Mouse (Mus musculus): ENCODE measurements at regions not wholly inside any gene's neighbourhood (a gene's known extent, or its start where the extent isn't known, plus 50 kb on each side); places are given as distances from the start of the nearest gene placed in this dataset.

- H3K4me2 ChIP-seq (replicated peaks; ENCODE audit: low read depth, low read length) = no peak overlapping the region
- no peak overlapping the region for H3K4me3 ChIP-seq (ENCODE audit: low read length)
- H3K27me3 ChIP-seq (ENCODE audit: control insufficient read depth, insufficient read depth, low read length) = no peaks in the 10 kb centered on the region
- peaks cover 9% of the 10 kb centered on the region for H3K4me1 ChIP-seq (ENCODE audit: control insufficient read depth, insufficient read depth, low read length)
- H3K9me3 ChIP-seq (ENCODE audit: control insufficient read depth, low read length) = no peaks in the 10 kb centered on the region
- no peaks in the 10 kb centered on the region for H3K36me3 ChIP-seq (ENCODE audit: control insufficient read depth, insufficient read depth, low read length)
- peak; percentile 59 for ATAC-seq (ENCODE audit: low FRiP score, low TSS enrichment)
- WGBS = 29% methylated on average over 8 of the region's 8 CpGs
- no peak overlapping the region for H3K9ac ChIP-seq (ENCODE audit: low read depth, low read length)
- no peak overlapping the region for H3K27ac ChIP-seq (ENCODE audit: low read depth, low read length)
Measured at GRCm38 (mm10) chr8:126713602-126714145, 119.9 kb upstream of the Irf2bp2 start.

GRCm38 (mm10) chr8:126713181-126713580 lies 119.4 kb upstream of the Irf2bp2 start:
- Histone ChIP-seq H3K27me3 (ENCODE audit: control insufficient read depth, insufficient read depth, low read length) (no peaks in the 10 kb centered on the region), H3K36me3 (ENCODE audit: control insufficient read depth, insufficient read depth, low read length) (no peaks in the 10 kb centered on the region), H3K9ac (ENCODE audit: low read depth, low read length) (no peak overlapping the region), H3K4me2 (replicated peaks; ENCODE audit: low read depth, low read length) (no peak overlapping the region), H3K4me1 (ENCODE audit: control insufficient read depth, insufficient read depth, low read length) (peaks cover 9% of the 10 kb centered on the region), H3K27ac (ENCODE audit: low read depth, low read length) (no peak overlapping the region), H3K9me3 (ENCODE audit: control insufficient read depth, low read length) (no peaks in the 10 kb centered on the region), H3K4me3 (ENCODE audit: low read length) (no peak overlapping the region)
- ATAC-seq (ENCODE audit: low FRiP score, low TSS enrichment) = no peak
- 37% methylated on average over 4 of the region's 4 CpGs for WGBS

DNA sequence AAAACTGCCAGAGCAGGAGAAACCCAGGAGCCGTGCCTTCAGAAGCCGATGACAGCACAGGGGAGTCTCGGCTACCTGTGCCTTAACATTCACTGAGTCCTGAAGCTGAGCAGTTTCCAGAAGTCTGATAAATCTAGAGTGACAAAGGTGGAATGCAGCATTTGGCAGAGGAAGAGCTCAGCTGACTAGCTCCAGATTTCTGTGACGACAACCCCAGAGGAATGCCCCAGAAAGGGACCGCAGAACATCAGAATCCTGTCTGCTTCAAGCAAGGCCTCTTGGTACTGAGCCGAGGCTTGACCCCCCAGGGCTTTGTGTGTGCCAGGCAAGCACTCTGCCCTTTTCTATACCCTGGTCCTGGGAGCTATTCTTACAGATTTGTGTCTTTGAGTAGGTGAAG lies 119.0 kb upstream of the Irf2bp2 start:
- H3K27ac ChIP-seq (ENCODE audit: low read depth, low read length) = peak overlapping the region; percentile 62; the same call in 1 of the 2 replicates
- no peak; the same call in 1 of the 2 replicates for ATAC-seq (ENCODE audit: low FRiP score, low TSS enrichment)

DNA sequence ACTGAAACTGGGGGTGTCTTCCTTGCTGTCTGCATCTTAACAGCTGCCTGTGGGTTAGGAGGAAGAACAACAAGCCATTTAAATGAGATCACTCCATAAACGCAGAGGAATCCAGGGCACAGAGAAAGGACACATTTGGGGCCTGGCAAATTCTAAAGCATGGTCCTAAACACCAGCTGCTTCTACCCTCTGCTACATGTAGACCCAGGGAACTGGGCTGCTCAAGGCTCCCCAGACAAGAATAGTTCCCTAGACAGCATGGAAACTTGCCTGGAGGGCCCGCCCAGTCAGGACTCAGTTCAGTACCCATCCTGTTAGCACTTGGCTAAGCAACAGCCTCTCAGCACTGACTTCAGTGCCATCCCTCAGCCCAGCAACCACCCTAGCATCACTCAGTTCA lies 115.2 kb upstream of the Irf2bp2 start:
- no peak for ATAC-seq (ENCODE audit: low FRiP score, low TSS enrichment)
- H3K9ac ChIP-seq (ENCODE audit: low read depth, low read length) = no peak overlapping the region; the same call in 1 of the 2 replicates
- peaks cover 13% of the 10 kb centered on the region for H3K4me1 ChIP-seq (ENCODE audit: control insufficient read depth, insufficient read depth, low read length)
- 74% methylated on average over 2 of the region's 2 CpGs for WGBS
- no peak overlapping the region for H3K4me2 ChIP-seq (replicated peaks; ENCODE audit: low read depth, low read length)
- H3K9me3 ChIP-seq (ENCODE audit: control insufficient read depth, low read length) = no peaks in the 10 kb centered on the region
- no peaks in the 10 kb centered on the region for H3K27me3 ChIP-seq (ENCODE audit: control insufficient read depth, insufficient read depth, low read length)
- H3K36me3 ChIP-seq (ENCODE audit: control insufficient read depth, insufficient read depth, low read length) = no peaks in the 10 kb centered on the region
- no peak overlapping the region for H3K27ac ChIP-seq (ENCODE audit: low read depth, low read length)
- H3K4me3 ChIP-seq (ENCODE audit: low read length) = no peak overlapping the region

More for the DNA sequence above, 119.0 kb upstream of the Irf2bp2 start:
- Histone ChIP-seq H3K9ac (ENCODE audit: low read depth, low read length) (no peak overlapping the region), H3K4me3 (ENCODE audit: low read length) (no peak overlapping the region), H3K9me3 (ENCODE audit: control insufficient read depth, low read length) (no peaks in the 10 kb centered on the region), H3K27me3 (ENCODE audit: control insufficient read depth, insufficient read depth, low read length) (no peaks in the 10 kb centered on the region), H3K4me2 (replicated peaks; ENCODE audit: low read depth, low read length) (no peak overlapping the region), H3K4me1 (ENCODE audit: control insufficient read depth, insufficient read depth, low read length) (peaks cover 9% of the 10 kb centered on the region), H3K36me3 (ENCODE audit: control insufficient read depth, insufficient read depth, low read length) (no peaks in the 10 kb centered on the region)
- WGBS = 62% methylated on average over 6 of the region's 6 CpGs

- ATAC-seq (ENCODE audit: low FRiP score, low TSS enrichment) = no peak
Measured at GRCm38 (mm10) chr8:126707300-126707902, 113.6 kb upstream of the Irf2bp2 start.

GRCm38 (mm10) chr8:126706247-126706646 lies 112.5 kb upstream of the Irf2bp2 start:
- Histone ChIP-seq H3K27ac (ENCODE audit: low read depth, low read length) (no peak overlapping the region), H3K9ac (ENCODE audit: low read depth, low read length) (no peak overlapping the region), H3K36me3 (ENCODE audit: control insufficient read depth, insufficient read depth, low read length) (no peaks in the 10 kb centered on the region), H3K4me1 (ENCODE audit: control insufficient read depth, insufficient read depth, low read length) (0 out of 2 replicates have a peak, but pooled peaks cover 3% of the 10 kb centered on the region), H3K9me3 (ENCODE audit: control insufficient read depth, low read length) (no peaks in the 10 kb centered on the region), H3K4me2 (replicated peaks; ENCODE audit: low read depth, low read length) (no peak overlapping the region), H3K27me3 (ENCODE audit: control insufficient read depth, insufficient read depth, low read length) (no peaks in the 10 kb centered on the region), H3K4me3 (ENCODE audit: low read length) (no peak overlapping the region)
- WGBS = 84% methylated on average over 8 of the region's 8 CpGs
- no peak for ATAC-seq (ENCODE audit: low FRiP score, low TSS enrichment)

More at GRCm38 (mm10) chr8:126707300-126707902, 113.6 kb upstream of the Irf2bp2 start:
- Histone ChIP-seq H3K9ac (ENCODE audit: low read depth, low read length) (no peak overlapping the region; the same call in 1 of the 2 replicates), H3K4me2 (replicated peaks; ENCODE audit: low read depth, low read length) (no peak overlapping the region), H3K36me3 (ENCODE audit: control insufficient read depth, insufficient read depth, low read length) (no peaks in the 10 kb centered on the region), H3K27me3 (ENCODE audit: control insufficient read depth, insufficient read depth, low read length) (no peaks in the 10 kb centered on the region), H3K4me1 (ENCODE audit: control insufficient read depth, insufficient read depth, low read length) (0 out of 2 replicates have a peak, but pooled peaks cover 3% of the 10 kb centered on the region), H3K4me3 (ENCODE audit: low read length) (no peak overlapping the region), H3K27ac (ENCODE audit: low read depth, low read length) (no peak overlapping the region), H3K9me3 (ENCODE audit: control insufficient read depth, low read length) (no peaks in the 10 kb centered on the region)
- 77% methylated on average over 6 of the region's 6 CpGs for WGBS

GRCm38 (mm10) chr8:126705391-126705790 lies 111.6 kb upstream of the Irf2bp2 start:
- H3K27me3 ChIP-seq (ENCODE audit: control insufficient read depth, insufficient read depth, low read length) = no peaks in the 10 kb centered on the region
- no peak for ATAC-seq (ENCODE audit: low FRiP score, low TSS enrichment)
- WGBS = 73% methylated on average over 2 of the region's 2 CpGs
- H3K4me3 ChIP-seq (ENCODE audit: low read length) = no peak overlapping the region
- H3K4me2 ChIP-seq (replicated peaks; ENCODE audit: low read depth, low read length) = no peak overlapping the region
- H3K27ac ChIP-seq (ENCODE audit: low read depth, low read length) = no peak overlapping the region
- no peak overlapping the region for H3K9ac ChIP-seq (ENCODE audit: low read depth, low read length)
- H3K36me3 ChIP-seq (ENCODE audit: control insufficient read depth, insufficient read depth, low read length) = no peaks in the 10 kb centered on the region
- H3K9me3 ChIP-seq (ENCODE audit: control insufficient read depth, low read length) = no peaks in the 10 kb centered on the region
- H3K4me1 ChIP-seq (ENCODE audit: control insufficient read depth, insufficient read depth, low read length) = 0 out of 2 replicates have a peak, but pooled peaks cover 3% of the 10 kb centered on the region

- Histone ChIP-seq H3K27ac (ENCODE audit: low read depth, low read length) (no peak overlapping the region), H3K36me3 (ENCODE audit: control insufficient read depth, insufficient read depth, low read length) (no peaks in the 10 kb centered on the region), H3K4me3 (ENCODE audit: low read length) (no peak overlapping the region), H3K4me2 (replicated peaks; ENCODE audit: low read depth, low read length) (no peak overlapping the region), H3K27me3 (ENCODE audit: control insufficient read depth, insufficient read depth, low read length) (no peaks in the 10 kb centered on the region), H3K9me3 (ENCODE audit: control insufficient read depth, low read length) (no peaks in the 10 kb centered on the region), H3K4me1 (ENCODE audit: control insufficient read depth, insufficient read depth, low read length) (peaks cover 8% of the 10 kb centered on the region), H3K9ac (ENCODE audit: low read depth, low read length) (no peak overlapping the region)
- ATAC-seq (ENCODE audit: low FRiP score, low TSS enrichment) = no peak
- WGBS = 89% methylated on average over 8 of the region's 8 CpGs
Measured at GRCm38 (mm10) chr8:126704706-126705105, 110.9 kb upstream of the Irf2bp2 start.

- Histone ChIP-seq H3K4me3 (ENCODE audit: low read length) (no peak overlapping the region), H3K27ac (ENCODE audit: low read depth, low read length) (no peak overlapping the region), H3K9ac (ENCODE audit: low read depth, low read length) (no peak overlapping the region), H3K36me3 (ENCODE audit: control insufficient read depth, insufficient read depth, low read length) (no peaks in the 10 kb centered on the region), H3K4me1 (ENCODE audit: control insufficient read depth, insufficient read depth, low read length) (peaks cover 19% of the 10 kb centered on the region), H3K27me3 (ENCODE audit: control insufficient read depth, insufficient read depth, low read length) (no peaks in the 10 kb centered on the region), H3K9me3 (ENCODE audit: control insufficient read depth, low read length) (no peaks in the 10 kb centered on the region), H3K4me2 (replicated peaks; ENCODE audit: low read depth, low read length) (no peak overlapping the region)
- ATAC-seq (ENCODE audit: low FRiP score, low TSS enrichment) = no peak
- 76% methylated on average over 5 of the region's 5 CpGs for WGBS
Measured at GRCm38 (mm10) chr8:126703546-126703945, 109.8 kb upstream of the Irf2bp2 start.
